Comparison of ENCODE assay signal across 8 mouse cellular contexts in genomic region chr11:87442643-87443372, GRCm38 (mm10). TPM values are rescaled to one million over a fixed set of nuclear protein-coding genes. Genes with fewer than 3 reads are reported as not detected.
DNase-seq lines count a peak whose midpoint lies in the region; ATAC-seq and TF ChIP-seq lines count a peak whose summit lies in the region.
"Not testable (repeated sequence)": the region's sequence is repeated elsewhere in the genome, so short reads cannot be mapped to it uniquely, and the experiment has no call there.

No protein-coding gene starts in this region.

- peak overlapping the region; percentile 85 for H3K27ac ChIP-seq in hindbrain, embryonic 10.5 days
- peak overlapping the region; percentile 41; the same call in 1 of the 2 replicates for H3K27ac ChIP-seq in lung, embryonic 16.5 days (ENCODE audit: low read length)

- under 1% methylated on average over 34 of the region's 62 CpGs for WGBS in hindbrain, embryonic 10.5 days
- 2% methylated on average over 29 of the region's 62 CpGs for WGBS in lung, embryonic 16.5 days

- peak overlapping the region; percentile 64; the same call in 1 of the 2 replicates for H3K9ac ChIP-seq in lung, embryonic 16.5 days (ENCODE audit: low read length)

- not testable (repeated sequence) for H3K9me3 ChIP-seq in G1E (replicated peaks); hindbrain, embryonic 10.5 days; lung, embryonic 16.5 days (ENCODE audit: control insufficient read depth, low read length)

- DNase-seq in G1E (ENCODE audit: low spot score) = not testable (repeated sequence)
- peak; percentile 92 for DNase-seq in cerebellum, adult 9-11 months
- DNase-seq in frontal cortex, adult 2 months (ENCODE audit: extremely low spot score in 1 of 2, low spot score in 1 of 2) = peak; percentile 66 to 80
- DNase-seq in hindbrain, embryonic 10.5 days (ENCODE audit: low spot score) = peak; percentile 80
- peak; percentile 74 to 81 for DNase-seq in layer of hippocampus, postnatal 10 days (ENCODE audit: low spot score in 2 of 2)
- peak; percentile 79 for DNase-seq in ovary, adult 18-20 months (ENCODE audit: low spot score)
- peak; percentile 60 for DNase-seq in thymus, postnatal 0 days (ENCODE audit: low spot score)

- ATAC-seq in G1E (ENCODE audit: extremely low read depth, insufficient number of reproducible peaks, low FRiP score, poor library complexity, severe bottlenecking) = peak; percentile 87
- peak; percentile 98 for ATAC-seq in lung, embryonic 16.5 days (ENCODE audit: low read depth)

- not testable (repeated sequence) for TF ChIP-seq CTCF in G1E (IDR thresholded peaks at IDR 0.05; ENCODE audit: low read depth, low read length)

- H3K36me3 ChIP-seq in G1E (replicated peaks); hindbrain, embryonic 10.5 days; lung, embryonic 16.5 days (ENCODE audit: control insufficient read depth, insufficient read depth, low read length): not testable (repeated sequence)

- peak overlapping the region; percentile 70 for H3K4me2 ChIP-seq in lung, embryonic 16.5 days (ENCODE audit: low read depth, low read length)

- H3K4me3 ChIP-seq in G1E (ENCODE audit: low read depth, low read length) = peak overlapping the region; percentile 60; the same call in 1 of the 2 replicates
- peak overlapping the region; percentile 45 for H3K4me3 ChIP-seq in hindbrain, embryonic 10.5 days
- H3K4me3 ChIP-seq in lung, embryonic 16.5 days (ENCODE audit: low read length) = peak overlapping the region; percentile 42

- peaks cover 28% of the 10 kb centered on the region for H3K4me1 ChIP-seq in G1E (ENCODE audit: insufficient read depth, low read depth, low read length)
- not testable (repeated sequence) for H3K4me1 ChIP-seq in hindbrain, embryonic 10.5 days (replicated peaks); lung, embryonic 16.5 days (replicated peaks; ENCODE audit: control insufficient read depth, insufficient read depth, low read length)

- not testable (repeated sequence) for H3K27me3 ChIP-seq in G1E (ENCODE audit: insufficient read depth, low read length); lung, embryonic 16.5 days (ENCODE audit: control insufficient read depth, insufficient read depth, low read depth, low read length)
- H3K27me3 ChIP-seq in hindbrain, embryonic 10.5 days (ENCODE audit: insufficient read depth, poor library complexity, severe bottlenecking) = peaks cover 13% of the 10 kb centered on the region

RNA-seq across cellular contexts. Expression of gene Tex14, which starts 37.9 kb away (rescaled TPM):
- total RNA-seq in G1E (2014; fragmentation: Nextera tagmentation) (not detected in 2 replicates), G1E (2017) (0.12 and 0.16 TPM in 2 replicates)
- polyA plus RNA-seq in G1E (2012) = not detected in 2 replicates
- 0.15 and 0.34 TPM in 2 replicates for polyA plus RNA-seq in frontal cortex, adult 2 months (2012; rRNA removed)
- not detected in 2 replicates for polyA plus RNA-seq in hindbrain, embryonic 10.5 days (2016; fragmentation: Nextera tagmentation; extraction: Ambion mirVana)
- under 1 TPM; 0.22 to 0.48 TPM for total RNA-seq in layer of hippocampus, postnatal 10 days (2021)
- 0.52 and 0.62 TPM in 2 replicates for polyA plus RNA-seq in lung, embryonic 16.5 days (2015; fragmentation: Nextera tagmentation; extraction: Ambion mirVana)
- 0.53 and 0.62 TPM in 2 replicates for polyA plus RNA-seq in thymus, postnatal 0 days (2015; fragmentation: Nextera tagmentation; extraction: Ambion mirVana)

RNA-seq across cellular contexts. Expression of gene Rad51c, which starts 38.1 kb away (rescaled TPM):
- total RNA-seq in G1E (2014; fragmentation: Nextera tagmentation) (4.4 and 4.7 TPM in 2 replicates), G1E (2017) (3.8 and 5.8 TPM in 2 replicates)
- polyA plus RNA-seq in G1E (2012) = 0.59 and 0.74 TPM in 2 replicates
- 3.5 and 3.7 TPM in 2 replicates for polyA plus RNA-seq in frontal cortex, adult 2 months (2012; rRNA removed)
- 12.3 and 13.6 TPM in 2 replicates for polyA plus RNA-seq in hindbrain, embryonic 10.5 days (2016; fragmentation: Nextera tagmentation; extraction: Ambion mirVana)
- 1 to 10 TPM; 4.1 to 4.7 TPM for total RNA-seq in layer of hippocampus, postnatal 10 days (2021)
- 8.4 and 9.4 TPM in 2 replicates for polyA plus RNA-seq in lung, embryonic 16.5 days (2015; fragmentation: Nextera tagmentation; extraction: Ambion mirVana)
- 6.8 and 6.9 TPM in 2 replicates for polyA plus RNA-seq in thymus, postnatal 0 days (2015; fragmentation: Nextera tagmentation; extraction: Ambion mirVana)
